Comparison of ENCODE assay signal across 17 mouse cellular contexts in genomic region chr9:101595101-101595650, GRCm38 (mm10).
A peak's percentile ranks its signal among the peaks of the same experiment; 100 is the strongest.
DNase-seq lines count a peak whose midpoint lies in the region; ATAC-seq lines count a peak whose summit lies in the region.
"Had no signal": no experiment of that assay in that cellular context is flagged by ENCODE, and none has a peak within 500 bp of the region (broad histone marks: within the 10 kb centered on the region; RNA-seq: fewer than 3 reads in every experiment).

No protein-coding gene starts in this region.

- ATAC-seq in frontal cortex, adult (ENCODE audit: low TSS enrichment), result 0 out of 2 replicates have a peak, but pooled peaks have one; percentile 44
- ATAC-seq: activated CD4-positive, CD25-positive, alpha-beta regulatory T cell, adult 4 months; forebrain, embryonic 14.5 days; forebrain, postnatal 0 days had no signal

- DNase-seq in frontal cortex, postnatal 10 days (ENCODE audit: low spot score in 2 of 2), result no peak
- DNase-seq in layer of hippocampus, adult 11-12 months (ENCODE audit: low spot score), result peak; percentile 25
- DNase-seq in layer of hippocampus, postnatal 10 days (ENCODE audit: low spot score in 2 of 2), result no peak
- DNase-seq in layer of hippocampus, adult 9-10 months (ENCODE audit: low spot score), result peak; percentile 41
- no peak for DNase-seq in layer of hippocampus, postnatal 36 days
- DNase-seq in cerebellum, postnatal 36 days, result no peak
- DNase-seq: adrenal gland, adult 8-10 months; adrenal gland, postnatal 25 days; cerebellum, adult 18-20 months; cerebellum, adult 9-10 months; cerebellum, postnatal 14 days; forebrain, postnatal 0 days; gastrocnemius, postnatal 10 days; gastrocnemius, postnatal 36 days had no signal

Comparison
In these comparisons a context has a peak if more than half of its experiments do, and no peak if none do; other contexts are left out.
1. DNase-seq: peak in layer of hippocampus, adult 11-12 months (single experiment) and layer of hippocampus, adult 9-10 months (single experiment); none in frontal cortex, postnatal 10 days (0 of 2), layer of hippocampus, postnatal 10 days (0 of 2), layer of hippocampus, postnatal 36 days (0 of 2) and cerebellum, postnatal 36 days (0 of 2).